Mouse (Mus musculus): ENCODE results near the gene Kmt2c. TPM values are rescaled to one million over a fixed set of nuclear protein-coding genes. Genes with fewer than 3 reads are reported as not detected.
A peak's percentile ranks its signal among the peaks of the same experiment; 100 is the strongest.
"Not testable (repeated sequence)": the region's sequence is repeated elsewhere in the genome, so short reads cannot be mapped to it uniquely, and the experiment has no call there.

The Kmt2c gene
- polyA plus RNA-seq, 1 experiment from 2014 or later, result 5.6 TPM

- no peak for ATAC-seq (ENCODE audit: low read depth)
Measured at GRCm38 (mm10) chr5:25261452-25261851, 237.1 kb downstream of the Kmt2c start.

GRCm38 (mm10) chr5:25256686-25257085 lies 241.9 kb downstream of the Kmt2c start:
- Histone ChIP-seq H3K9me3 (replicated peaks) (no peaks in the 10 kb centered on the region), H3K4me1 (replicated peaks) (peaks cover 3% of the 10 kb centered on the region; the same call in 1 of the 2 replicates), H3K4me3 (replicated peaks) (no peak overlapping the region), H3K27me3 (no peaks in the 10 kb centered on the region), H3K4me2 (no peak overlapping the region), H3K9ac (no peak overlapping the region), H3K27ac (no peak overlapping the region), H3K36me3 (no peaks in the 10 kb centered on the region; the same call in 1 of the 2 replicates)
- DNase-seq, result no peak
- WGBS (ENCODE audit: insufficient replicate concordance), result 78% methylated on average over 2 of the region's 2 CpGs
- no peak for ATAC-seq (ENCODE audit: low read depth)

More at GRCm38 (mm10) chr5:25261452-25261851, 237.1 kb downstream of the Kmt2c start:
- Histone ChIP-seq H3K36me3 (no peaks in the 10 kb centered on the region; the same call in 1 of the 2 replicates), H3K27ac (no peak overlapping the region), H3K9ac (no peak overlapping the region), H3K9me3 (replicated peaks) (no peaks in the 10 kb centered on the region), H3K27me3 (no peaks in the 10 kb centered on the region), H3K4me2 (no peak overlapping the region), H3K4me3 (replicated peaks) (no peak overlapping the region), H3K4me1 (replicated peaks) (no peaks in the 10 kb centered on the region)
- WGBS (ENCODE audit: insufficient replicate concordance), result 77% methylated on average over 6 of the region's 6 CpGs
- no peak for DNase-seq

GRCm38 (mm10) chr5:25254491-25254890 lies 244.1 kb downstream of the Kmt2c start:
- no peaks in the 10 kb centered on the region for H3K27me3 ChIP-seq
- H3K9ac ChIP-seq, result no peak overlapping the region
- no peak for ATAC-seq (ENCODE audit: low read depth)
- H3K4me2 ChIP-seq, result no peak overlapping the region
- no peak overlapping the region for H3K4me3 ChIP-seq (replicated peaks)
- H3K27ac ChIP-seq, result no peak overlapping the region
- H3K4me1 ChIP-seq (replicated peaks), result peaks cover 3% of the 10 kb centered on the region; the same call in 1 of the 2 replicates
- no peaks in the 10 kb centered on the region; the same call in 1 of the 2 replicates for H3K36me3 ChIP-seq
- 67% methylated on average over 4 of the region's 4 CpGs for WGBS (ENCODE audit: insufficient replicate concordance)
- DNase-seq, result no peak
- no peaks in the 10 kb centered on the region for H3K9me3 ChIP-seq (replicated peaks)

GRCm38 (mm10) chr5:25252825-25253544 lies 245.6 kb downstream of the Kmt2c start:
- Histone ChIP-seq H3K4me2 (no peak overlapping the region), H3K27ac (0 out of 2 replicates have a peak overlapping the region, but pooled peaks have one; percentile 3), H3K4me1 (replicated peaks) (peaks cover 3% of the 10 kb centered on the region; the same call in 1 of the 2 replicates), H3K27me3 (no peaks in the 10 kb centered on the region), H3K4me3 (replicated peaks) (no peak overlapping the region), H3K36me3 (no peaks in the 10 kb centered on the region; the same call in 1 of the 2 replicates), H3K9me3 (replicated peaks) (no peaks in the 10 kb centered on the region), H3K9ac (no peak overlapping the region)
- WGBS (ENCODE audit: insufficient replicate concordance), result 75% methylated on average over 8 of the region's 8 CpGs
- no peak for ATAC-seq (ENCODE audit: low read depth)
- DNase-seq, result no peak

GRCm38 (mm10) chr5:25252423-25252822 lies 246.2 kb downstream of the Kmt2c start:
- 0 out of 2 replicates have a peak overlapping the region, but pooled peaks have one; percentile 43 for H3K27ac ChIP-seq
- no peaks in the 10 kb centered on the region; the same call in 1 of the 2 replicates for H3K36me3 ChIP-seq
- DNase-seq, result no peak
- 56% methylated on average over 2 of the region's 2 CpGs for WGBS (ENCODE audit: insufficient replicate concordance)
- ATAC-seq (ENCODE audit: low read depth), result peak; percentile 43; the same call in 1 of the 2 replicates
- no peaks in the 10 kb centered on the region for H3K9me3 ChIP-seq (replicated peaks)
- H3K4me1 ChIP-seq (replicated peaks), result peaks cover 3% of the 10 kb centered on the region; the same call in 1 of the 2 replicates
- no peak overlapping the region for H3K4me2 ChIP-seq
- no peak overlapping the region for H3K4me3 ChIP-seq (replicated peaks)
- no peak overlapping the region for H3K9ac ChIP-seq
- no peaks in the 10 kb centered on the region for H3K27me3 ChIP-seq

- WGBS (ENCODE audit: insufficient replicate concordance), result 56% methylated on average over 3 of the region's 3 CpGs
- Histone ChIP-seq H3K9me3 (replicated peaks) (no peaks in the 10 kb centered on the region), H3K27ac (no peak overlapping the region), H3K27me3 (no peaks in the 10 kb centered on the region), H3K4me1 (replicated peaks) (peaks cover under 1% of the 10 kb centered on the region; the same call in 1 of the 2 replicates), H3K9ac (no peak overlapping the region), H3K36me3 (no peaks in the 10 kb centered on the region), H3K4me2 (no peak overlapping the region), H3K4me3 (replicated peaks) (no peak overlapping the region)
- DNase-seq (no peak), ATAC-seq (ENCODE audit: low read depth) (no peak)
Measured at GRCm38 (mm10) chr5:25247036-25247435, 251.5 kb downstream of the Kmt2c start.

GRCm38 (mm10) chr5:25246473-25246865 lies 252.1 kb downstream of the Kmt2c start:
- H3K9me3 ChIP-seq (replicated peaks), result no peaks in the 10 kb centered on the region
- H3K9ac ChIP-seq, result no peak overlapping the region
- ATAC-seq (ENCODE audit: low read depth) (no peak), DNase-seq (no peak)
- WGBS (ENCODE audit: insufficient replicate concordance), result 31% methylated on average over 1 of the region's 1 CpGs
- no peaks in the 10 kb centered on the region for H3K36me3 ChIP-seq
- H3K4me3 ChIP-seq (replicated peaks), result no peak overlapping the region
- no peak overlapping the region for H3K4me2 ChIP-seq
- H3K4me1 ChIP-seq (replicated peaks), result no peaks in the 10 kb centered on the region
- no peak overlapping the region for H3K27ac ChIP-seq
- no peaks in the 10 kb centered on the region for H3K27me3 ChIP-seq

- Histone ChIP-seq H3K4me3 (replicated peaks) (no peak overlapping the region), H3K27me3 (no peaks in the 10 kb centered on the region), H3K9me3 (replicated peaks) (no peaks in the 10 kb centered on the region), H3K4me2 (no peak overlapping the region), H3K27ac (no peak overlapping the region), H3K36me3 (no peaks in the 10 kb centered on the region), H3K4me1 (replicated peaks) (no peaks in the 10 kb centered on the region), H3K9ac (no peak overlapping the region)
- no peak for ATAC-seq (ENCODE audit: low read depth)
- DNase-seq, result no peak
- WGBS (ENCODE audit: insufficient replicate concordance), result 64% methylated on average over 10 of the region's 10 CpGs
Measured at GRCm38 (mm10) chr5:25245806-25246472, 252.6 kb downstream of the Kmt2c start.

GRCm38 (mm10) chr5:25243101-25243500 lies 255.5 kb downstream of the Kmt2c start:
- Histone ChIP-seq H3K9ac (no peak overlapping the region), H3K4me2 (no peak overlapping the region), H3K4me1 (replicated peaks) (no peaks in the 10 kb centered on the region), H3K27me3 (no peaks in the 10 kb centered on the region), H3K27ac (no peak overlapping the region), H3K4me3 (replicated peaks) (no peak overlapping the region), H3K36me3 (no peaks in the 10 kb centered on the region), H3K9me3 (replicated peaks) (no peaks in the 10 kb centered on the region)
- 55% methylated on average over 6 of the region's 6 CpGs for WGBS (ENCODE audit: insufficient replicate concordance)
- DNase-seq (no peak), ATAC-seq (ENCODE audit: low read depth) (no peak)

GRCm38 (mm10) chr5:25224377-25224776 lies 274.2 kb downstream of the Kmt2c start:
- not testable (repeated sequence) for ATAC-seq (ENCODE audit: low read depth); H3K4me1 ChIP-seq (replicated peaks); H3K9ac ChIP-seq; H3K4me3 ChIP-seq (replicated peaks); H3K9me3 ChIP-seq (replicated peaks); H3K36me3 ChIP-seq; DNase-seq; H3K27ac ChIP-seq; H3K4me2 ChIP-seq
- peaks cover 21% of the 10 kb centered on the region for H3K27me3 ChIP-seq
- WGBS (ENCODE audit: insufficient replicate concordance), result 69% methylated on average over 1 of the region's 1 CpGs
